Comparison of ENCODE assay signal across 8 mouse cellular contexts in the genomic region with DNA sequence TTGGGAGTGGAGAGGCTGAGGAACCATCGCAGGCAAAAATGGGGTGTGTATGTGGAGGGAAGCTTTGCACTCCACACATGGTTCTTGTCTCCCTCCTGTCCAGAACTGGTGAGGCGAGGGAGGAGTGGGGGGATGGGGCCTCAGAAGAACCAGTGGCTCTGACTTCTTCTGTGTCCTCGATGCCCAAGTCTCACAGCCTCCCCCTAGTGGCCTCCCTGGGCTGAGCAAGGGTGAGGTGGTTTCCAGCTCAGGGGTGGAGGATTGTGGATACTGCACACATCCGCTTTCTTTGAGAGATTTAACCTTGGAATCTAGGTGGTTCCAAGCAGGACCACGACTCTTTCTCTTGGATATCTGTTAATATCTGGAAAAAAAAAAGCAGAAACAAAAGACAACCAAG. TPM values are rescaled to one million over a fixed set of nuclear protein-coding genes. Genes with fewer than 3 reads are reported as not detected.
DNase-seq lines count a peak whose midpoint lies in the region; ATAC-seq lines count a peak whose summit lies in the region.

No protein-coding gene starts in this region.

- H3K4me1 ChIP-seq in kidney, embryonic 16.5 days (ENCODE audit: insufficient read depth, low read length): no peaks in the 10 kb centered on the region

- no peaks in the 10 kb centered on the region for H3K27me3 ChIP-seq in kidney, embryonic 16.5 days (ENCODE audit: insufficient read depth, low read length)

- peak; percentile 13 to 36 for DNase-seq in urinary bladder, adult 18-20 months (ENCODE audit: low spot score in 2 of 2)
- no peak for DNase-seq in urinary bladder, adult 2 months (ENCODE audit: low spot score)
- peak; percentile 79 for DNase-seq in adrenal gland, postnatal 10 days
- peak; percentile 61 for DNase-seq in embryo, embryonic 11 days
- DNase-seq in lung, adult 18-20 months: peak; percentile 28 to 33
- DNase-seq in right cerebral cortex, adult 2 months (ENCODE audit: low spot score in 2 of 2): peak; percentile 60 to 73

- no peak overlapping the region for H3K4me3 ChIP-seq in kidney, embryonic 16.5 days (ENCODE audit: low read length)

- H3K9me3 ChIP-seq in kidney, embryonic 16.5 days (ENCODE audit: low read length): no peaks in the 10 kb centered on the region

- H3K4me2 ChIP-seq in kidney, embryonic 16.5 days (replicated peaks; ENCODE audit: low read depth, low read length): no peak overlapping the region

- peak; percentile 15; the same call in 1 of the 2 replicates for ATAC-seq in kidney, embryonic 16.5 days (ENCODE audit: low FRiP score, low TSS enrichment)
- ATAC-seq in erythroid progenitor cell, adult 5-6 weeks (replicated peaks; ENCODE audit: low FRiP score, poor library complexity, severe bottlenecking): no peak

- 38% methylated on average over 5 of the region's 5 CpGs for WGBS in kidney, embryonic 16.5 days

- no peaks in the 10 kb centered on the region for H3K36me3 ChIP-seq in kidney, embryonic 16.5 days (ENCODE audit: insufficient read depth, low read length)

- H3K27ac ChIP-seq in kidney, embryonic 16.5 days (ENCODE audit: low read length): no peak overlapping the region

- H3K9ac ChIP-seq in kidney, embryonic 16.5 days (replicated peaks; ENCODE audit: low read length): no peak overlapping the region

RNA-seq across cellular contexts. Expression of a gene that starts 44.5 kb away (rescaled TPM):
- polyA plus RNA-seq in urinary bladder, adult 2 months (2012; rRNA removed): 0.08 and 0.21 TPM in 2 replicates
- under 1 TPM in 1 of 2 experiments, not detected in 1; 0.24 TPM for total RNA-seq in adrenal gland, postnatal 10 days (2021)
- polyA plus RNA-seq in kidney, embryonic 16.5 days (2015; fragmentation: Nextera tagmentation; extraction: Ambion mirVana): 0.29 and 0.42 TPM in 2 replicates
- not detected in 2 replicates for total RNA-seq in erythroid progenitor cell, adult 5-6 weeks (2015; ENCODE audit: low replicate concordance)
- not detected in 2 replicates for total RNA-seq in erythroid progenitor cell, adult 5-6 weeks (2017; ENCODE audit: low replicate concordance)
